Mouse (Mus musculus) ES-Bruce4 (cell line): ENCODE measurements around the gene Klrc3.

Experiments
- CTCF ChIP-seq: IDR thresholded peaks from one replicate; pipeline ENCODE4 v1.8.1; 2011; ENCODE audit warnings: low read depth, low read length
- EP300 ChIP-seq: IDR thresholded peaks from 2 replicates; pipeline ENCODE4 v1.6.1; 2011; ENCODE audit warnings: low read depth, low read length; ENCODE audit not compliant: insufficient read depth
- POLR2A ChIP-seq: IDR thresholded peaks from one replicate; pipeline ENCODE4 v1.8.1; 2011; ENCODE audit warnings: low read length; ENCODE audit not compliant: insufficient read depth

- no peak for TF ChIP-seq POLR2A
- no peak for TF ChIP-seq CTCF
- no peak for TF ChIP-seq EP300
Measured at GRCm38 (mm10) chr6:129608372-129608771, 34.8 kb downstream of the Klrc3 start.
